Mouse (Mus musculus): ENCODE results near the gene Adcy5. TPM values are rescaled to one million over a fixed set of nuclear protein-coding genes. Genes with fewer than 3 reads are reported as not detected.

Adcy5 gene
- total and polyA plus RNA-seq, 3 experiments = 0.05 TPM; not detected in 2

GRCm38 (mm10) chr16:35310551-35311110, 156.0 kb downstream of the Adcy5 start:
- no peaks in the 10 kb centered on the region for H3K27me3 ChIP-seq (ENCODE audit: insufficient read depth, low read length)
- H3K36me3 ChIP-seq (replicated peaks) = peaks cover 32% of the 10 kb centered on the region
- ATAC-seq (ENCODE audit: extremely low read depth, insufficient number of reproducible peaks, low FRiP score, poor library complexity, severe bottlenecking) (no peak), DNase-seq (ENCODE audit: low spot score) (no peak)
- TF ChIP-seq GATA1 (IDR thresholded peaks at IDR 0.05; ENCODE audit: borderline replicate concordance, low read length) (no peak), TAL1 (conservative IDR thresholded peaks at IDR 0.05; ENCODE audit: low read depth, low read length) (no peak), CTCF (IDR thresholded peaks at IDR 0.05; ENCODE audit: low read depth, low read length) (no peak), POLR2AphosphoS5 (IDR thresholded peaks at IDR 0.05; ENCODE audit: insufficient replicate concordance, low read depth, low read length) (no peak), GATA2 (IDR thresholded peaks at IDR 0.05; ENCODE audit: borderline replicate concordance, low read depth, low read length) (no peak)
- H3K4me1 ChIP-seq (ENCODE audit: insufficient read depth, low read depth, low read length) = no peaks in the 10 kb centered on the region
- H3K9me3 ChIP-seq (replicated peaks) = no peaks in the 10 kb centered on the region
- H3K4me3 ChIP-seq (ENCODE audit: low read depth, low read length) = no peak overlapping the region

GRCm38 (mm10) chr16:35311586-35311985, 156.9 kb downstream of the Adcy5 start:
- no peak for ATAC-seq (ENCODE audit: extremely low read depth, insufficient number of reproducible peaks, low FRiP score, poor library complexity, severe bottlenecking)
- Histone ChIP-seq H3K27me3 (ENCODE audit: insufficient read depth, low read length) (no peaks in the 10 kb centered on the region), H3K4me1 (ENCODE audit: insufficient read depth, low read depth, low read length) (no peaks in the 10 kb centered on the region), H3K36me3 (replicated peaks) (peaks cover 34% of the 10 kb centered on the region), H3K4me3 (ENCODE audit: low read depth, low read length) (no peak overlapping the region), H3K9me3 (replicated peaks) (no peaks in the 10 kb centered on the region)
- TF ChIP-seq GATA1 (IDR thresholded peaks at IDR 0.05; ENCODE audit: borderline replicate concordance, low read length) (no peak), TAL1 (conservative IDR thresholded peaks at IDR 0.05; ENCODE audit: low read depth, low read length) (no peak), GATA2 (IDR thresholded peaks at IDR 0.05; ENCODE audit: borderline replicate concordance, low read depth, low read length) (no peak)
- no peak for DNase-seq (ENCODE audit: low spot score)

GRCm38 (mm10) chr16:35315496-35315895, 160.8 kb downstream of the Adcy5 start:
- H3K27me3 ChIP-seq (ENCODE audit: insufficient read depth, low read length) = no peaks in the 10 kb centered on the region
- H3K4me1 ChIP-seq (ENCODE audit: insufficient read depth, low read depth, low read length) = no peaks in the 10 kb centered on the region
- DNase-seq (ENCODE audit: low spot score) (no peak), ATAC-seq (ENCODE audit: extremely low read depth, insufficient number of reproducible peaks, low FRiP score, poor library complexity, severe bottlenecking) (no peak)
- H3K4me3 ChIP-seq (ENCODE audit: low read depth, low read length) = no peak overlapping the region
- peaks cover 36% of the 10 kb centered on the region for H3K36me3 ChIP-seq (replicated peaks)
- no peaks in the 10 kb centered on the region for H3K9me3 ChIP-seq (replicated peaks)
- TF ChIP-seq GATA1 (IDR thresholded peaks at IDR 0.05; ENCODE audit: borderline replicate concordance, low read length) (no peak), POLR2AphosphoS5 (IDR thresholded peaks at IDR 0.05; ENCODE audit: insufficient replicate concordance, low read depth, low read length) (no peak), GATA2 (IDR thresholded peaks at IDR 0.05; ENCODE audit: borderline replicate concordance, low read depth, low read length) (no peak), CTCF (IDR thresholded peaks at IDR 0.05; ENCODE audit: low read depth, low read length) (no peak), TAL1 (conservative IDR thresholded peaks at IDR 0.05; ENCODE audit: low read depth, low read length) (no peak)

GRCm38 (mm10) chr16:35316856-35317264, 162.2 kb downstream of the Adcy5 start:
- H3K27me3 ChIP-seq (ENCODE audit: insufficient read depth, low read length) = no peaks in the 10 kb centered on the region
- no peak overlapping the region for H3K4me3 ChIP-seq (ENCODE audit: low read depth, low read length)
- no peaks in the 10 kb centered on the region for H3K9me3 ChIP-seq (replicated peaks)
- no peaks in the 10 kb centered on the region for H3K4me1 ChIP-seq (ENCODE audit: insufficient read depth, low read depth, low read length)
- peaks cover 36% of the 10 kb centered on the region for H3K36me3 ChIP-seq (replicated peaks)
- no peak for TF ChIP-seq GATA2 (IDR thresholded peaks at IDR 0.05; ENCODE audit: borderline replicate concordance, low read depth, low read length)
- TF ChIP-seq TAL1 (conservative IDR thresholded peaks at IDR 0.05; ENCODE audit: low read depth, low read length) = no peak
- TF ChIP-seq GATA1 (IDR thresholded peaks at IDR 0.05; ENCODE audit: borderline replicate concordance, low read length) = no peak
- TF ChIP-seq CTCF (IDR thresholded peaks at IDR 0.05; ENCODE audit: low read depth, low read length) = no peak
- no peak for TF ChIP-seq POLR2AphosphoS5 (IDR thresholded peaks at IDR 0.05; ENCODE audit: insufficient replicate concordance, low read depth, low read length)
- DNase-seq (ENCODE audit: low spot score) (no peak), ATAC-seq (ENCODE audit: extremely low read depth, insufficient number of reproducible peaks, low FRiP score, poor library complexity, severe bottlenecking) (no peak)

- Histone ChIP-seq H3K36me3 (replicated peaks) (peaks cover 33% of the 10 kb centered on the region), H3K4me3 (ENCODE audit: low read depth, low read length) (no peak overlapping the region), H3K4me1 (ENCODE audit: insufficient read depth, low read depth, low read length) (no peaks in the 10 kb centered on the region), H3K27me3 (ENCODE audit: insufficient read depth, low read length) (no peaks in the 10 kb centered on the region), H3K9me3 (replicated peaks) (no peaks in the 10 kb centered on the region)
- DNase-seq (ENCODE audit: low spot score) (no peak), ATAC-seq (ENCODE audit: extremely low read depth, insufficient number of reproducible peaks, low FRiP score, poor library complexity, severe bottlenecking) (no peak)
- TF ChIP-seq CTCF (IDR thresholded peaks at IDR 0.05; ENCODE audit: low read depth, low read length) (no peak), GATA2 (IDR thresholded peaks at IDR 0.05; ENCODE audit: borderline replicate concordance, low read depth, low read length) (no peak), TAL1 (conservative IDR thresholded peaks at IDR 0.05; ENCODE audit: low read depth, low read length) (no peak), POLR2AphosphoS5 (IDR thresholded peaks at IDR 0.05; ENCODE audit: insufficient replicate concordance, low read depth, low read length) (no peak), GATA1 (IDR thresholded peaks at IDR 0.05; ENCODE audit: borderline replicate concordance, low read length) (no peak)
Measured at GRCm38 (mm10) chr16:35317460-35317859, 162.8 kb downstream of the Adcy5 start.

- H3K4me3 ChIP-seq (ENCODE audit: low read depth, low read length) = no peak overlapping the region
- no peaks in the 10 kb centered on the region for H3K9me3 ChIP-seq (replicated peaks)
- H3K4me1 ChIP-seq (ENCODE audit: insufficient read depth, low read depth, low read length) = no peaks in the 10 kb centered on the region
- H3K27me3 ChIP-seq (ENCODE audit: insufficient read depth, low read length) = no peaks in the 10 kb centered on the region
- no peak for TF ChIP-seq GATA1 (IDR thresholded peaks at IDR 0.05; ENCODE audit: borderline replicate concordance, low read length)
- no peak for TF ChIP-seq CTCF (IDR thresholded peaks at IDR 0.05; ENCODE audit: low read depth, low read length)
- TF ChIP-seq GATA2 (IDR thresholded peaks at IDR 0.05; ENCODE audit: borderline replicate concordance, low read depth, low read length) = no peak
- TF ChIP-seq POLR2AphosphoS5 (IDR thresholded peaks at IDR 0.05; ENCODE audit: insufficient replicate concordance, low read depth, low read length) = no peak
- TF ChIP-seq TAL1 (conservative IDR thresholded peaks at IDR 0.05; ENCODE audit: low read depth, low read length) = no peak
- ATAC-seq (ENCODE audit: extremely low read depth, insufficient number of reproducible peaks, low FRiP score, poor library complexity, severe bottlenecking) = no peak
- H3K36me3 ChIP-seq (replicated peaks) = peaks cover 29% of the 10 kb centered on the region
- no peak for DNase-seq (ENCODE audit: low spot score)
Measured at GRCm38 (mm10) chr16:35318397-35318796, 163.7 kb downstream of the Adcy5 start.
